Mouse (Mus musculus) heart, embryonic 14.5 days (tissue): ENCODE measurements at regions not wholly inside any gene's neighbourhood (a gene's known extent, or its start where the extent isn't known, plus 50 kb on each side); places are given as distances from the start of the nearest gene placed in this dataset.

Source experiments
- ATAC-seq: fragments of 200-750 bp; cut with Nextera tagmentation; 2 replicates; pipeline ENCODE4 v1.8.0; 2017; ENCODE audit warnings: low read depth, moderate TSS enrichment; ENCODE audit not compliant: insufficient number of reproducible peaks, insufficient read depth, low FRiP score
- H3K27ac ChIP-seq, 2 experiments: fragments of 200-500 bp in 1 of 2; fragments of 300-500 bp in 1 of 2; sonication (generic) in 1 of 2; replicated peaks in 1 of 2; 2 replicates each; pipeline ENCODE4 v1.5.1; 2012 to 2014; ENCODE audit warnings: low read depth in 2 of 2, low read length in 2 of 2, control low read depth in 1 of 2, mild to moderate bottlenecking in 1 of 2, mixed read lengths in 1 of 2; ENCODE audit not compliant: control insufficient read depth in 1 of 2, insufficient read depth in 1 of 2
- H3K27me3 ChIP-seq: fragments of 300-500 bp; sonication (generic); 2 replicates; pipeline ENCODE4 v1.6.1; 2014; ENCODE audit warnings: mild to moderate bottlenecking, low read length, control low read depth; ENCODE audit not compliant: control insufficient read depth, insufficient read depth
- H3K36me3 ChIP-seq: fragments of 300-500 bp; sonication (generic); 2 replicates; pipeline ENCODE4 v1.6.1; 2014; ENCODE audit warnings: mild to moderate bottlenecking, control low read depth, low read length, mixed read lengths; ENCODE audit not compliant: control insufficient read depth, insufficient read depth
- H3K4me1 ChIP-seq, 2 experiments: fragments of 200-500 bp in 1 of 2; fragments of 300-500 bp in 1 of 2; sonication (generic) in 1 of 2; 2 replicates each; pipeline ENCODE4 v1.6.1; 2012 to 2014; ENCODE audit warnings: low read length in 2 of 2, control low read depth in 1 of 2, mixed read lengths in 1 of 2; ENCODE audit not compliant: control insufficient read depth in 2 of 2, insufficient read depth in 2 of 2
- H3K4me2 ChIP-seq: fragments of 300-500 bp; sonication (generic); 2 replicates; pipeline ENCODE4 v1.6.1; 2014; ENCODE audit warnings: mild to moderate bottlenecking, low read length
- H3K4me3 ChIP-seq, 2 experiments: fragments of 200-500 bp in 1 of 2; fragments of 300-500 bp in 1 of 2; sonication (generic) in 1 of 2; 2 replicates each; pipeline ENCODE4 v1.5.1; 2012 to 2014; ENCODE audit warnings: low read length in 2 of 2, mild to moderate bottlenecking in 2 of 2, control low read depth in 1 of 2, low read depth in 1 of 2, moderate library complexity in 1 of 2; ENCODE audit not compliant: control insufficient read depth in 1 of 2, insufficient read depth in 1 of 2
- H3K9ac ChIP-seq: fragments of 300-500 bp; sonication (generic); 2 replicates; pipeline ENCODE4 v1.6.1; 2014; ENCODE audit warnings: mild to moderate bottlenecking, low read length
- H3K9me3 ChIP-seq: fragments of 300-500 bp; sonication (generic); 2 replicates; pipeline ENCODE4 v1.6.1; 2016; ENCODE audit warnings: low read length, control low read depth; ENCODE audit not compliant: control insufficient read depth
- WGBS: fragments of 180-500 bp; shearing (Covaris S2); extraction: QIAGEN DNeasy Blood & Tissue Kit; methylation state at CpG from one replicate; pipeline ENCODE4 v1.1.7; 2014; 5-methylcytosine and 5-hydroxymethylcytosine counted together

DNA sequence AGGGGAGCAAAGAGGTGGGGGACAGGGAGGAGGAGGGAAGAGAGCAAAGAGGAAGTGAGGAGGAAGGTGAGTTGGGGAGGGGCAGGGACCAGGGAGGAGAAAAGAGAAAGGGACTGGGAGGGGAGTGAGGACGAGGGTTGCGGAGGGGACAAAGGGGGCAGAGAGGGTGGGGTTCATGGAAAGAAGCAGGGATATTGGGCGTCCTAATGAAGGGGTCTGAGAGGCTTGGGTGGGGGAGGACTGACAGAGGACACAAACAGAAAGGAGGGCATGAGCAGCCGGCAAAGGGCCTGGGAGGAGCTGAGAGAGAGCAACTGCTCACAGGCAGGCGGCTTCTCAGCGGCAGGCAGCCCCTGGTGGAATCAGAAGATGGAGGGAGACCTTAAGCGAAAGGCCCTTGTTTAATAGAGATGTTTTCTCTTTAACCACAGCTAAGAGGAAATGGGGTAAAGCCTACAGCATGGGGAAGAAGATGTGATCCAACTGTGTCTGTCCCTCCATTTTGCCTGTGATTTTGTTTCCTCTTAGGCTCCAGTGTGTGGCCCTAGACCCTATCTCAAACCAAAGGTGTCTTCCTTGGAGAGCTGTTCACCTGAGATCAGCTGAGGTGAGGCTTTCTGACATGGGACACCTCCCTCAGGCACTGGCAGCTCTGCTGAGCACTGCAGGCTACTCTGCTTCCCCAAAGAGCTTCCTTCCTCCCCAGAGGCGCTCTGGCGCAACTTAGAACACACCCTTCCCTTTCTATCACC lies 203.1 kb downstream of the Pten start:
- peaks cover 2 to 9% of the 10 kb centered on the region in 2 experiments; a peak in 3 of 4 replicates for H3K4me1 ChIP-seq
- no peak overlapping the region for H3K4me3 ChIP-seq
- 64% methylated on average over 9 of the region's 9 CpGs for WGBS
- no peaks in the 10 kb centered on the region for H3K27me3 ChIP-seq
- H3K36me3 ChIP-seq: no peaks in the 10 kb centered on the region
- no peak overlapping the region for H3K27ac ChIP-seq
- ATAC-seq: no peak
- H3K4me2 ChIP-seq: no peak overlapping the region
- H3K9ac ChIP-seq: no peak overlapping the region
- H3K9me3 ChIP-seq: no peaks in the 10 kb centered on the region

DNA sequence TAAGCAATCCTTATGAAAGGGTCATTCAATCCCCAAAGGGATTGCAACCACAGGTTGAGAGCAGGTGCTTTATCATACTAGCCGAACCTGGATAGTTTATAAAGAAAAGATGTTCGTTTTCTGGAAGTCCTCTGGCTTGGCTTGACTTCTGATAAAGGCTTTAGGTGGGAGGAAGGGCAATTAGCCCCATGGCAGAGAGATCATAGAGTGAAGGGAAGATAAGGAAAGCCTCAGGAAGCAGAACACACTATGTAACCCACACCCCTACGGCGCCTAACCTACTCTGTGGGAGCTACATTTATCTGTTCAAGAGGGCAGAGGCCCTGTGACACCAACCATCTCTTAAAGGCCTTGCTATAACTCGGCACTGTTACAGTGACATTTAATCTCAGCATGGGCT lies 204.2 kb downstream of the Pten start:
- Histone ChIP-seq H3K9ac (no peak overlapping the region), H3K27me3 (no peaks in the 10 kb centered on the region), H3K4me1 (peaks cover 2 to 4% of the 10 kb centered on the region in 2 experiments; a peak in 2 of 4 replicates), H3K36me3 (no peaks in the 10 kb centered on the region), H3K4me2 (no peak overlapping the region), H3K27ac (no peak overlapping the region), H3K4me3 (no peak overlapping the region), H3K9me3 (no peaks in the 10 kb centered on the region)
- WGBS: 39% methylated on average over 5 of the region's 5 CpGs
- ATAC-seq: no peak

DNA sequence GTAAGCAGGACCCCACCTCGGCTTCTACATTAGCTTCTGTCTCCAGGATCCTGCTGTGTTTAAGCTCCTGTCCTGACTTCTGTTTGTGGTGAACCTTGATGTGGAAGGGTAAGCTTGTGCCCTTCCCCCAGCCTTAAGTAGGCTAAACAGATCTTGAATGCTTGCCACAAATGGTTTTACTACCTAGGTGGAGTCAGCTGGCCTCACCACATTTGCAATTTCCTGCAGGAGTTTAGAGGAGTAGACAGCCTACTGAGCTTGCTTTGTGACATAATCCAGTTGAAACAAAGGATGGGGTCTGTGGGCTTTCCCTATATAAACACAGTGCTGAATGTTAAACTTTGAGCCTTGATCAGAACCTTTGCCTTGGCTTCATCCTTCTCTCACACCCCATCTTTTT lies 206.7 kb downstream of the Pten start:
- ATAC-seq: no peak
- WGBS: 14% methylated on average over 1 of the region's 1 CpGs
- no peaks in the 10 kb centered on the region for H3K27me3 ChIP-seq
- H3K9ac ChIP-seq: no peak overlapping the region
- H3K27ac ChIP-seq: no peak overlapping the region
- H3K4me1 ChIP-seq: no peaks in the 10 kb centered on the region
- H3K4me2 ChIP-seq: no peak overlapping the region
- H3K36me3 ChIP-seq: no peaks in the 10 kb centered on the region
- no peak overlapping the region for H3K4me3 ChIP-seq
- H3K9me3 ChIP-seq: no peaks in the 10 kb centered on the region

DNA sequence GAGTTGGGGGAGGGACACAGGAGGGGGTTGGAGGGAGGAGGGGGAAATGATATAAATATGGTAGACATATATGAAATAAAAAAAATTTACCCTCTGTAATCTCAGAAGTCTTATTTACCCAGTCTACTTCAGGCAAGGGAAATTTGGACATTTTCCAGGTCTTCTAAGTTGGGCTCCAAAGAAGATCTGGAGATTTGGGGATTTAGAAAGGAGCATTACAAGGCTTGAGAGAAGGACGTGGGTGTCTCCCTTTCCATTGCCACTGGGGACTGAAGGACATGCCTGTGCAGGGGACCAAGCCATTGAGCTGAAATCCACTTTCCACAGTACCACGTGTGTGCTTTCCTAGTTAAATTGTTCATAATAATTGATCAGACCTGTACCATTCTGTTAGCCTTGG lies 208.2 kb downstream of the Pten start:
- no peaks in the 10 kb centered on the region for H3K36me3 ChIP-seq
- no peaks in the 10 kb centered on the region for H3K9me3 ChIP-seq
- no peak for ATAC-seq
- H3K27me3 ChIP-seq: no peaks in the 10 kb centered on the region
- no peak overlapping the region for H3K4me3 ChIP-seq
- WGBS: 65% methylated on average over 2 of the region's 2 CpGs
- no peak overlapping the region for H3K27ac ChIP-seq
- no peak overlapping the region for H3K4me2 ChIP-seq
- no peak overlapping the region for H3K9ac ChIP-seq
- no peaks in the 10 kb centered on the region for H3K4me1 ChIP-seq

DNA sequence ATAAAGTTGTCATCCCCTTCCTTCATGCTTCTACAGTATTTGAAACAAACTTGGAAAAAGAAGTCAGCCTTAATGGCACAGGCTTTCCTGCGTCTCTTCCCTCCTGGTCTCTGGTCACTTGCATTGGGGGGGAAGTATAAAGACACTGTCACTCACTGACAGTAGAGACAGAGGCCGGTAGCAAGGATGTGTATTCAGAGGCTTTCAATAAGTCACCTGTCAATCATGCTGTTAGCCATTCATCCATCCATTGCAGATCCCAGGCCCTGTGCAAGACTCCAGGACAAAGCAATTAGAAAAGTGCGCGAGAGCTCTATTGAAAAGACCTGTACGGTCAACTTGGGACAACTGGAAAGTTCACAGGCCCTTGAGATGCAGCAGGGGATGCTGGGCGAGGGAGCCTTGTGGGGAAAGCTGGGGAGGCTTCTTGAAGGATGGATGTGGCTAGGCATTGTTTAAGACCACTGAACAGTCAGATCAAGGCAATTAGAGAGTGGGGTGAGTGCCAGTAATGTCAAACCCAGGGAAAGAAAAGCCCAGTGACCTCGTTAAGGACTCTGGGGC lies 212.0 kb downstream of the Pten start:
- Histone ChIP-seq H3K9ac (no peak overlapping the region), H3K4me3 (no peak overlapping the region), H3K36me3 (no peaks in the 10 kb centered on the region), H3K4me1 (no peaks in the 10 kb centered on the region), H3K27me3 (no peaks in the 10 kb centered on the region), H3K9me3 (no peaks in the 10 kb centered on the region), H3K27ac (no peak overlapping the region), H3K4me2 (no peak overlapping the region)
- 70% methylated on average over 7 of the region's 7 CpGs for WGBS
- ATAC-seq: no peak

DNA sequence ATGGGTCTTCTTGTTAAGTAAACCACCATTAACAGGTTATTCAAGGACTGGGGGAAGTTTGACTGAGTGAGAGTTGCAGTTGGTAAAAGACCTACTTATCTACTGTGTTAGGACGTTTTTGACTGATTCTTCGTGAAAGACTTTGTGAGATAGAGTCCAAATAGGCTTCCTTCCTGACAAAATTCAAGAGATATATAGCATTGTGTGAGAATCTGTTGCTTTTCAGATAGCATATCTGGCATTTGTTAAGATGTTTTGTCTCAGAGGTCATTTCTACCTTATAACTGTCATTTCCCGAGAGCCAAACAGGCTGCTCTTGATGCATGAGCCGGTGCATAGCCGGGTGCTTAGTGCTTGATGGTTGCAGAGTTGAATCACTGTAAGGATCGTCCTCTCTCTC lies 214.8 kb downstream of the Pten start:
- Histone ChIP-seq H3K9ac (no peak overlapping the region), H3K27me3 (no peaks in the 10 kb centered on the region), H3K4me1 (no peaks in the 10 kb centered on the region; a peak in 1 of 4 replicates), H3K36me3 (no peaks in the 10 kb centered on the region), H3K4me2 (no peak overlapping the region), H3K9me3 (no peaks in the 10 kb centered on the region), H3K4me3 (no peak overlapping the region), H3K27ac (no peak overlapping the region)
- ATAC-seq: no peak
- WGBS: 71% methylated on average over 6 of the region's 6 CpGs

DNA sequence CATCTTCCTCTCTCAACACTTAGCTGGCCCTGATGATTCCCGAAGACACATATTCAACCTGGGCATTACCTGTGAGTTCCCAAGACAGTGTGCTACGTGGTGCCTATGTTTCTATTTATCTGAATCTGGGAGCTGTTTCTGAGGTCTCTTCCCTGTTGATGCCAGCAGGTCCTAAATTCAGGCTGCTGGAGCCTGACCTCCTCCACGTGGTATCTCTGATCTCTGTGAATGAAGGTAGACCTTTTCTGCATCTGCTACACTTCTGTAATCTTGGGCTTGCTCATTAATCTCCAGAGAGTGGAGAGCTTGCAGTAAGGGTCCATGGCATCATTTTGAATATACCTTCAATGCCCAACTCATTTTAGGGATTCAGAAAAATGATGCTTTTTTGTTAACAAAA lies 215.8 kb downstream of the Pten start:
- Histone ChIP-seq H3K4me1 (no peaks in the 10 kb centered on the region; a peak in 1 of 4 replicates), H3K9me3 (no peaks in the 10 kb centered on the region), H3K27me3 (no peaks in the 10 kb centered on the region), H3K4me3 (no peak overlapping the region), H3K9ac (no peak overlapping the region), H3K36me3 (no peaks in the 10 kb centered on the region), H3K27ac (no peak overlapping the region), H3K4me2 (no peak overlapping the region)
- 72% methylated on average over 3 of the region's 3 CpGs for WGBS
- no peak for ATAC-seq

DNA sequence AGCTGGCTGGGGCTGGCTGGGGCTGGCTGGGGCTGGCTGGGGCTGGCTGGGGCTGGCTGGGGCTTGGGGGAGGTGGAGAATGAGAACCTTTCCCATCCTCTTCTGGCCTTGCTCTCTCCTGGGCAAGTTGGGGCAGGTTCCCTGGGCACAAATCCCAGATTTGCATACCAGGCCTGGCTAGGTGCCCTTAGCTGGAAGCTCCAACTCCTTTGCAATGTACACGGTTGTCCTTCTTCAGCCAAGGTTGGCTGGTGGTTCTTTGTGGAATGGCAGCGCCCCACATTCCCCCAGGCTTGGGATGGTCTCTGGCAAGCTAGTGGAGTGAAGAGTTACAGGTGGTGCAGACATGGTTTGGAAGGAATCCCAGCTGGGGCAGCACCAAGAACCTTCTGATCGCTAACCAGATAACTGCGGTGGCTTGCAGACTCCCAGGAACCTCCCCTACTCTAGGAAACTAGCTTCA lies 217.5 kb downstream of the Pten start:
- Histone ChIP-seq H3K9me3 (no peaks in the 10 kb centered on the region), H3K4me2 (no peak overlapping the region), H3K27ac (no peak overlapping the region), H3K4me3 (no peak overlapping the region), H3K4me1 (no peaks in the 10 kb centered on the region; a peak in 1 of 4 replicates), H3K27me3 (no peaks in the 10 kb centered on the region), H3K9ac (no peak overlapping the region), H3K36me3 (no peaks in the 10 kb centered on the region)
- ATAC-seq: no peak
- 69% methylated on average over 4 of the region's 4 CpGs for WGBS
